Mouse (Mus musculus) small intestine, adult 10 weeks (tissue): ENCODE results near the gene Sprtn. TPM values are rescaled to one million over a fixed set of nuclear protein-coding genes. Genes with fewer than 3 reads are reported as not detected.

ENCODE experiments used
- polyA plus RNA-seq: library from polyadenylated mRNA; stranded (reverse); fragments of 350-450 nt; fragmentation: Illumina TruSeq; extraction: RNeasy Lipid Tissue Mini Kit (QIAGEN cat#74804); gene quantifications from one replicate; pipeline ENCODE4 v1.2.3, GENCODE M21; 2014; ENCODE audit warnings: low replicate concordance

Sprtn gene
- 13.6 TPM for polyA plus RNA-seq

GRCm38 (mm10) chr8:124897386-124898250 lies at the start of gene Sprtn, which contains the start of gene Exoc8:
Sprtn (plus strand) TSS chr8:124897886.
Exoc8 (minus strand) TSS chr8:124897705.

GRCm38 (mm10) chr8:124862321-124863162 lies 35.1 kb upstream of the Sprtn start, which contains the start of the genes Gnpat and 2810004N23Rik:
Gnpat (plus strand) TSS chr8:124863033.
2810004N23Rik (minus strand) TSS chr8:124863120.

GRCm38 (mm10) chr8:124949209-124950068 lies 51.8 kb downstream of the Sprtn start, which contains the start of gene Egln1:
Egln1 (minus strand) TSS chr8:124949324.

Other genes with a start within 250 kb of the Sprtn start
- gene 2310022B05Rik, start 234.5 kb upstream of the Sprtn start, polyA plus RNA-seq: 6.2 TPM
- gene Ttc13, start 175.9 kb upstream of the Sprtn start, polyA plus RNA-seq: 33.3 TPM
- 0.89 TPM for gene Arv1, start 175.7 kb upstream of the Sprtn start, polyA plus RNA-seq
- not detected for gene Fam89a, start 146.1 kb upstream of the Sprtn start, polyA plus RNA-seq
- gene Trim67, start 104.8 kb upstream of the Sprtn start, polyA plus RNA-seq: not detected
- gene Gnpat, start 34.9 kb upstream of the Sprtn start, polyA plus RNA-seq: 24.9 TPM
- gene 2810004N23Rik, start 34.8 kb upstream of the Sprtn start, polyA plus RNA-seq: 13.8 TPM
- gene Exoc8, start 181 bp upstream of the Sprtn start, polyA plus RNA-seq: 10.8 TPM
- 22.6 TPM for gene Egln1, start 51.4 kb downstream of the Sprtn start, polyA plus RNA-seq
- 33.2 TPM for gene Tsnax, start 115.1 kb downstream of the Sprtn start, polyA plus RNA-seq
- not detected for gene Disc1, start 156.3 kb downstream of the Sprtn start, polyA plus RNA-seq